Mouse (Mus musculus): ENCODE data around the gene Sult2a2. TPM values are rescaled to one million over a fixed set of nuclear protein-coding genes. Genes with fewer than 3 reads are reported as not detected.
"Not testable (repeated sequence)": the region's sequence is repeated elsewhere in the genome, so short reads cannot be mapped to it uniquely, and the experiment has no call there.

Sult2a2 gene
- not detected for polyA plus RNA-seq (2017; shearing (Covaris generic))

- ATAC-seq, result not testable (repeated sequence)
Measured at GRCm38 (mm10) chr7:13733205-13733604, at the start of gene Sult2a2. Sult2a2 (plus strand) TSS chr7:13733505.

- no peak for ATAC-seq
Measured at GRCm38 (mm10) chr7:13813913-13814312, 80.6 kb downstream of the Sult2a2 start.

Other genes with a start within 250 kb of the Sult2a2 start
- not detected for gene Bsph2, start 162.4 kb upstream of the Sult2a2 start, polyA plus RNA-seq (2017; shearing (Covaris generic))
- not detected for gene Sult2a5, start 109.5 kb upstream of the Sult2a2 start, polyA plus RNA-seq (2017; shearing (Covaris generic))
- not detected for gene Sult2a1, start 103.9 kb downstream of the Sult2a2 start, polyA plus RNA-seq (2017; shearing (Covaris generic))